Mouse (Mus musculus): ENCODE results near the gene Eif4e1b. TPM values are rescaled to one million over a fixed set of nuclear protein-coding genes. Genes with fewer than 3 reads are reported as not detected.

The Eif4e1b gene
- polyA plus RNA-seq, 1 experiment from 2014 or later = not detected

DNA sequence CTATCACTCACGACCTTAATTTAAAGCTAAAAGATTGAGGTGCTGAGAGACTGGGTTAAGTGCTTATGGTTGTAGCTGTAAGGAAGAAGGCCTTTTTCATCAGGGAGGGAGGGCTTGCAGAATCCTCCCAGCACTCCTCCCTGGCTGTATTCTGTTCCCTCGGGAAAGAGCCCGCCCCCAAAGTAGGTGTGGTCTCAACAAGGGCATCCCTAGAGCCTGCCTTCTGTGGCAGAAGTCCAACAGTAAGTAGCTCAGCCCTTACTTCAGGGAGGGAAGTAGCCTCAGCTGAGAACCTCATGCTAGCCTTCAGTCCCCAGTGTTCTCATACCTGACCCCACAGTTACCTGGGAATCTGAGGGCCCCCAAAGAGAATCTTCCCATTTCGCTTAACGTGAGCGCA is 44.7 kb downstream of the Eif4e1b start:
- 61% methylated on average over 6 of the region's 6 CpGs for WGBS
- H3K27ac ChIP-seq (ENCODE audit: low read depth, low read length) = no peak overlapping the region
- no peaks in the 10 kb centered on the region for H3K36me3 ChIP-seq (ENCODE audit: control insufficient read depth, insufficient read depth, low read length)
- H3K4me2 ChIP-seq (replicated peaks; ENCODE audit: low read depth, low read length) = no peak overlapping the region
- ATAC-seq (ENCODE audit: low FRiP score, low TSS enrichment) = no peak
- no peaks in the 10 kb centered on the region for H3K9me3 ChIP-seq (ENCODE audit: control insufficient read depth, low read length)
- no peaks in the 10 kb centered on the region for H3K27me3 ChIP-seq (ENCODE audit: control insufficient read depth, insufficient read depth, low read length)
- 0 out of 2 replicates have a peak, but pooled peaks cover 5% of the 10 kb centered on the region for H3K4me1 ChIP-seq (ENCODE audit: control insufficient read depth, insufficient read depth, low read length)
- no peak overlapping the region for H3K4me3 ChIP-seq (ENCODE audit: low read length)
- H3K9ac ChIP-seq (ENCODE audit: low read depth, low read length) = no peak overlapping the region

DNA sequence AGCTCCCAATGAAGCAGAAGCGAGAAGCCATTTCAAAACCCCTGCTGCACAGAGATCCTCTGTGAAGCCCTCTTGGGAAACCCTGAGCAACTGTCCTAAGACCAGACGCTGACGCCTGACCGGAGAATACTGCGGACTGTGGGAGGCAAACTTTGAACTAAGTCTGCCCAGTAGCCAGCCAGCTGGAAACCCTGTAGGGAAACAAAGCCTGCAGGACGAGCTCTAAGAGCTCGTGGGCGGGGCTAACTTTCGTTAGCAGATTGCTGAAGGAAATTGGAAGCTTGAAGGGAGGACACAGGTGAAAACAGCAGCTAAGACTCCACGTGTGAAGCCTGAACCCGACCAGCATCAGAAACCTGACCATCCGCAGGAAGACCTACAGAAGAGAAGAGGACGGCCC is 45.7 kb downstream of the Eif4e1b start:
- Histone ChIP-seq H3K9ac (ENCODE audit: low read depth, low read length) (no peak overlapping the region), H3K4me3 (ENCODE audit: low read length) (no peak overlapping the region), H3K27me3 (ENCODE audit: control insufficient read depth, insufficient read depth, low read length) (no peaks in the 10 kb centered on the region), H3K36me3 (ENCODE audit: control insufficient read depth, insufficient read depth, low read length) (no peaks in the 10 kb centered on the region), H3K4me2 (replicated peaks; ENCODE audit: low read depth, low read length) (no peak overlapping the region; the same call in 1 of the 2 replicates), H3K4me1 (ENCODE audit: control insufficient read depth, insufficient read depth, low read length) (no peaks in the 10 kb centered on the region), H3K27ac (ENCODE audit: low read depth, low read length) (no peak overlapping the region), H3K9me3 (ENCODE audit: control insufficient read depth, low read length) (no peaks in the 10 kb centered on the region)
- 7% methylated on average over 13 of the region's 13 CpGs for WGBS
- ATAC-seq (ENCODE audit: low FRiP score, low TSS enrichment) = no peak

GRCm38 (mm10) chr13:54836351-54837030 is 52.7 kb downstream of the Eif4e1b start:
- no peaks in the 10 kb centered on the region for H3K36me3 ChIP-seq (ENCODE audit: control insufficient read depth, insufficient read depth, low read length)
- no peak overlapping the region for H3K9ac ChIP-seq (ENCODE audit: low read depth, low read length)
- H3K4me2 ChIP-seq (replicated peaks; ENCODE audit: low read depth, low read length) = no peak overlapping the region
- 88% methylated on average over 14 of the region's 14 CpGs for WGBS
- H3K9me3 ChIP-seq (ENCODE audit: control insufficient read depth, low read length) = no peaks in the 10 kb centered on the region
- no peak overlapping the region for H3K27ac ChIP-seq (ENCODE audit: low read depth, low read length)
- H3K4me1 ChIP-seq (ENCODE audit: control insufficient read depth, insufficient read depth, low read length) = peaks cover 10% of the 10 kb centered on the region
- no peak overlapping the region for H3K4me3 ChIP-seq (ENCODE audit: low read length)
- H3K27me3 ChIP-seq (ENCODE audit: control insufficient read depth, insufficient read depth, low read length) = no peaks in the 10 kb centered on the region
- ATAC-seq (ENCODE audit: low FRiP score, low TSS enrichment) = no peak

DNA sequence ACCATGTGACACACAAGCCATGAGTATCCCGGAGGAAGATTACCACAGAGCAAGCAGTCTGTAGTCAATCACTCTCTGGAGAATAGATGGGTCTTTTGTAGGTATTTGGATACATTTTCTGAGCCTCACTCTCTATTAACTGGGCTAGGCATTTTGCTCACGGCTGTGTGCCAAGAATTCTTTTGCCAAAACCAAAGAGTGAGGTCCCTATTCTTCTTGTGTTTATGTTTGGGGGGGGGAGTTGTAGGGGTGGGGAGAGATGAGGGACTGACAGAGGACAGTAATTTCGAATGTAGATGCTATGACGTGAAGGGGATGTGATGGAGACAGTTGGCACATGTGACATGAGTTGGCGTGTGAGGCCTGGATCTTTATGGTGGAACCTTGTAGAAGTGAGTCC is 53.3 kb downstream of the Eif4e1b start:
- H3K9ac ChIP-seq (ENCODE audit: low read depth, low read length) = no peak overlapping the region
- no peaks in the 10 kb centered on the region for H3K36me3 ChIP-seq (ENCODE audit: control insufficient read depth, insufficient read depth, low read length)
- H3K9me3 ChIP-seq (ENCODE audit: control insufficient read depth, low read length) = no peaks in the 10 kb centered on the region
- 66% methylated on average over 5 of the region's 5 CpGs for WGBS
- no peak for ATAC-seq (ENCODE audit: low FRiP score, low TSS enrichment)
- H3K4me3 ChIP-seq (ENCODE audit: low read length) = no peak overlapping the region
- peaks cover 10% of the 10 kb centered on the region for H3K4me1 ChIP-seq (ENCODE audit: control insufficient read depth, insufficient read depth, low read length)
- no peak overlapping the region for H3K27ac ChIP-seq (ENCODE audit: low read depth, low read length)
- H3K4me2 ChIP-seq (replicated peaks; ENCODE audit: low read depth, low read length) = no peak overlapping the region
- no peaks in the 10 kb centered on the region for H3K27me3 ChIP-seq (ENCODE audit: control insufficient read depth, insufficient read depth, low read length)

DNA sequence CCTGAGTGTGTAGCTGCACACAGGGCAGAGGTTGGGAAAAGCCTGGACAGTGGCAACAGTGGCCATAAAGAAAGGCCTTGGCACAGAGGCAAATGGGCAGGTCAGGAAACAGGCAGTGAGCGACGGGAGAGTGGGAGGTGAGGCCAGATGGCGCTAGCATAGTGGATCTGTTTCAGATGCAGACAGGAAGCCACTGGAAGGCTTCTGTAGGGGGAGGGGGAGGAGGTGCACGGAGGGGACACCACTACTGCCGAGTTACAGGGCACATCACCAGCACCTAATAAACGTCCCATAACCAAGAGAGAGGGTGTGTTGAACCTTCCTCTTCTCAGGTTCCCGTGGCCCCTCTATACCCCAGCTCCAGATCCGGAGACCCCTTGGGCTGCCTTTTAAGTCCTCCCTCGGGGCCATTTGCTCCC is 53.7 kb downstream of the Eif4e1b start:
- ATAC-seq (ENCODE audit: low FRiP score, low TSS enrichment) = no peak; the same call in 1 of the 2 replicates
- H3K27ac ChIP-seq (ENCODE audit: low read depth, low read length) = no peak overlapping the region

More for the DNA sequence above, 53.7 kb downstream of the Eif4e1b start:
- Histone ChIP-seq H3K9me3 (ENCODE audit: control insufficient read depth, low read length) (no peaks in the 10 kb centered on the region), H3K9ac (ENCODE audit: low read depth, low read length) (no peak overlapping the region), H3K4me1 (ENCODE audit: control insufficient read depth, insufficient read depth, low read length) (peaks cover 10% of the 10 kb centered on the region), H3K4me2 (replicated peaks; ENCODE audit: low read depth, low read length) (peak overlapping the region; percentile 27; the same call in 1 of the 2 replicates), H3K27me3 (ENCODE audit: control insufficient read depth, insufficient read depth, low read length) (no peaks in the 10 kb centered on the region), H3K4me3 (ENCODE audit: low read length) (no peak overlapping the region; the same call in 1 of the 2 replicates), H3K36me3 (ENCODE audit: control insufficient read depth, insufficient read depth, low read length) (no peaks in the 10 kb centered on the region)
- WGBS = 2% methylated on average over 9 of the region's 9 CpGs

Other genes starting within 250 kb of the Eif4e1b start
- 96.7 and 158 TPM in 2 replicates for gene 4833439L19Rik, start 218.6 kb upstream of the Eif4e1b start, polyA plus RNA-seq (2014; fragmentation: Nextera tagmentation; extraction: Ambion mirVana)
- 29.7 and 33.5 TPM in 2 replicates for gene Arl10, start 209.0 kb upstream of the Eif4e1b start, polyA plus RNA-seq (2014; fragmentation: Nextera tagmentation; extraction: Ambion mirVana)
- gene Nop16, start 193.9 kb upstream of the Eif4e1b start, polyA plus RNA-seq (2014; fragmentation: Nextera tagmentation; extraction: Ambion mirVana) = 78.6 and 88.6 TPM in 2 replicates
- 203 and 224 TPM in 2 replicates for gene Higd2a, start 193.8 kb upstream of the Eif4e1b start, polyA plus RNA-seq (2014; fragmentation: Nextera tagmentation; extraction: Ambion mirVana)
- 36.3 TPM in 2 replicates for gene Cltb, start 172.7 kb upstream of the Eif4e1b start, polyA plus RNA-seq (2014; fragmentation: Nextera tagmentation; extraction: Ambion mirVana)
- gene Faf2, start 162.2 kb upstream of the Eif4e1b start, polyA plus RNA-seq (2014; fragmentation: Nextera tagmentation; extraction: Ambion mirVana) = 87.5 and 126 TPM in 2 replicates
- gene Rnf44, start 90.1 kb upstream of the Eif4e1b start, polyA plus RNA-seq (2014; fragmentation: Nextera tagmentation; extraction: Ambion mirVana) = 74.0 and 92.7 TPM in 2 replicates
- gene Cdhr2, start 82.5 kb upstream of the Eif4e1b start, polyA plus RNA-seq (2014; fragmentation: Nextera tagmentation; extraction: Ambion mirVana) = 1.2 and 1.9 TPM in 2 replicates
- 0.31 and 0.41 TPM in 2 replicates for gene Gprin1, start 34.1 kb upstream of the Eif4e1b start, polyA plus RNA-seq (2014; fragmentation: Nextera tagmentation; extraction: Ambion mirVana)
- not detected in 2 replicates for gene Sncb, start 17.4 kb upstream of the Eif4e1b start, polyA plus RNA-seq (2014; fragmentation: Nextera tagmentation; extraction: Ambion mirVana)
- 5.2 and 6.4 TPM in 2 replicates for gene Tspan17, start 5.4 kb downstream of the Eif4e1b start, polyA plus RNA-seq (2014; fragmentation: Nextera tagmentation; extraction: Ambion mirVana)
- gene Unc5a, start 165.4 kb downstream of the Eif4e1b start, polyA plus RNA-seq (2014; fragmentation: Nextera tagmentation; extraction: Ambion mirVana) = 2.1 and 2.5 TPM in 2 replicates
- 0.53 and 0.83 TPM in 2 replicates for gene Hk3, start 237.4 kb downstream of the Eif4e1b start, polyA plus RNA-seq (2014; fragmentation: Nextera tagmentation; extraction: Ambion mirVana)

All from kidney, embryonic 14.5 days (tissue).